Mouse (Mus musculus): ENCODE data around the gene Rpf2.

- peak; percentile 49 to 80; a peak in 3 of 4 replicates for TF ChIP-seq CTCF (conservative IDR thresholded peaks at IDR 0.05 in 1 of 2, IDR thresholded peaks at IDR 0.05 in 1 of 2; ENCODE audit: low read depth in 2 of 2, low read length in 2 of 2)
- TF ChIP-seq GABPA (IDR thresholded peaks at IDR 0.05; ENCODE audit: insufficient replicate concordance, low read depth, low read length): no peak
- TF ChIP-seq POLR2A (IDR thresholded peaks at IDR 0.05; ENCODE audit: low read depth, low read length): no peak
- TF ChIP-seq HCFC1 (IDR thresholded peaks at IDR 0.05; ENCODE audit: low read depth, low read length): no peak
These were observed 12.1 kb upstream of the Rpf2 start for GRCm38 (mm10) chr10:40258976-40259375.
